Mouse (Mus musculus) neural tube, embryonic 15.5 days (tissue): ENCODE measurements at regions not wholly inside any gene's neighbourhood (a gene's known extent, or its start where the extent isn't known, plus 50 kb on each side); places are given as distances from the start of the nearest gene placed in this dataset.
A peak's percentile ranks its signal among the peaks of the same experiment; 100 is the strongest.
"Not testable (repeated sequence)": the region's sequence is repeated elsewhere in the genome, so short reads cannot be mapped to it uniquely, and the experiment has no call there.

ENCODE experiments used
- ATAC-seq: fragments of 200-750 bp; cut with Nextera tagmentation; 2 replicates; pipeline ENCODE4 v1.8.0; 2017; ENCODE audit warnings: mild to moderate bottlenecking, moderate TSS enrichment, moderate library complexity; ENCODE audit not compliant: low FRiP score
- H3K27ac ChIP-seq: fragments of 300-500 bp; sonication (generic); replicated peaks from 2 replicates; pipeline ENCODE4 v1.5.1; 2015; ENCODE audit warnings: mild to moderate bottlenecking, inconsistent platforms
- H3K27me3 ChIP-seq: fragments of 300-500 bp; sonication (generic); replicated peaks from 2 replicates; pipeline ENCODE4 v1.6.1; 2015; ENCODE audit warnings: inconsistent platforms
- H3K36me3 ChIP-seq: fragments of 300-500 bp; sonication (generic); 2 replicates; pipeline ENCODE4 v1.6.1; 2015; ENCODE audit warnings: inconsistent platforms
- H3K4me1 ChIP-seq: fragments of 300-500 bp; sonication (generic); 2 replicates; pipeline ENCODE4 v1.6.1; 2015; ENCODE audit warnings: inconsistent platforms
- H3K4me2 ChIP-seq: fragments of 300-500 bp; sonication (generic); 2 replicates; pipeline ENCODE4 v1.6.1; 2015; ENCODE audit warnings: inconsistent platforms, mild to moderate bottlenecking, moderate library complexity
- H3K4me3 ChIP-seq: fragments of 300-500 bp; sonication (generic); replicated peaks from 2 replicates; pipeline ENCODE4 v1.5.1; 2015; ENCODE audit warnings: mild to moderate bottlenecking, inconsistent platforms
- H3K9ac ChIP-seq: fragments of 300-500 bp; sonication (generic); replicated peaks from 2 replicates; pipeline ENCODE4 v1.6.1; 2015; ENCODE audit warnings: mild to moderate bottlenecking, inconsistent platforms
- H3K9me3 ChIP-seq: fragments of 300-500 bp; sonication (generic); replicated peaks from 2 replicates; pipeline ENCODE4 v1.6.1; 2016; ENCODE audit warnings: inconsistent platforms
- WGBS: fragments of 180-500 bp; shearing (Covaris S2); methylation state at CpG from one replicate; pipeline ENCODE4 v1.1.7; 2015; ENCODE audit warnings: mixed read lengths; 5-methylcytosine and 5-hydroxymethylcytosine counted together

DNA sequence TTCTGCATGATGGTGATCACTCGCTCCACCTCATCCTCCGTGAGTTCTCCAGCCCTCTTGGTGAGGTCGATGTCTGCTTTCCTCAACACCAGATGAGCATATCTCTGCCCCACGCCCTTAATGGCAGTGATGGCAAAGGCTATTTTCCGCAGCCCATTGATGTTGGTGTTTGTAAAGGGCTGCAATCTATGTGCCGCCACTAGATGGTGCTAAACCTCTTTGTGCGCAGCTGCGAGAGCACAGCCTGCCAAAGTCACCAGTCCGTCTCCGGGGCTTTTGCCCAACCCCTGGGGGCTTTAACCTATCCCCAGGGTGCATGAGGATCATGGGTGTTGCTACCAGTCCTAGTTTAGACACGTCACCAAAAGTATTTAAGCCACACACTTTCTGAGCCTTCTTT is 140.9 kb upstream of the Cts3 start:
- not testable (repeated sequence) for ATAC-seq, H3K4me2 ChIP-seq
- 23% methylated on average over 11 of the region's 11 CpGs for WGBS

GRCm38 (mm10) chr13:61665729-61666128 is 95.8 kb upstream of the Cts3 start:
- H3K27ac ChIP-seq = no peak overlapping the region
- H3K4me3 ChIP-seq = peak overlapping the region; percentile 18
- WGBS = 14% methylated on average over 45 of the region's 46 CpGs
- ATAC-seq = no peak
- H3K9me3 ChIP-seq = peaks cover 5% of the 10 kb centered on the region; the same call in 1 of the 2 replicates
- H3K27me3 ChIP-seq = no peaks in the 10 kb centered on the region
- H3K4me2 ChIP-seq = peak overlapping the region; percentile 43
- H3K4me1 ChIP-seq = no peaks in the 10 kb centered on the region
- H3K9ac ChIP-seq = no peak overlapping the region
- H3K36me3 ChIP-seq = no peaks in the 10 kb centered on the region

More for the DNA sequence above, 140.9 kb upstream of the Cts3 start:
- not testable (repeated sequence) for H3K9ac ChIP-seq, H3K36me3 ChIP-seq, H3K27me3 ChIP-seq, H3K4me3 ChIP-seq, H3K27ac ChIP-seq, H3K4me1 ChIP-seq
- H3K9me3 ChIP-seq = peaks cover 15% of the 10 kb centered on the region; the same call in 1 of the 2 replicates
